Mouse (Mus musculus): ENCODE measurements around the gene Vps36.

Vps36 gene

DNA sequence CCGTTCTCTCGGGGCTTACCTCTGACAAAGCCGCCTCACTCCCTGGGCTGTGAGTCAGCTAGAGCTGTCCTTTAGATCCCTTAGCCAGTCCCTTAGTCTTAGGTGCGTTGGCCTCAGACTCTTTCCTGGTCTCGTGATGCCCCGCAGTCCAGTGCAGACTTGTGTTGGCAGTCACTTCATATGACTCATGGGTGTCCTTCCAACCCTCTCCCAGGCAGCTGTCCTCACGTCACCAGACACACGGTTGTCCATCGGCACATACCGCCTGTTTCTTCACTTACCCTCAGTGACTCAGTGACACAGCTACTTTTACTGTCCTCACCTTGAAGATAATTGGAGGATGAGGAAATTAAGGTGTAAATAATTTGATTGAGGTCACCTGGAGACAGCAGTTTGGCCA, 22.2 kb downstream of the Vps36 start:
- DNase-seq, result no peak

GRCm38 (mm10) chr8:22226361-22226760, 33.8 kb downstream of the Vps36 start:
- DNase-seq, result no peak

- DNase-seq, result no peak
Measured at GRCm38 (mm10) chr8:22227061-22227877, 34.7 kb downstream of the Vps36 start, which contains the start of gene Thsd1. Thsd1 (plus strand) TSS chr8:22227313.

DNA sequence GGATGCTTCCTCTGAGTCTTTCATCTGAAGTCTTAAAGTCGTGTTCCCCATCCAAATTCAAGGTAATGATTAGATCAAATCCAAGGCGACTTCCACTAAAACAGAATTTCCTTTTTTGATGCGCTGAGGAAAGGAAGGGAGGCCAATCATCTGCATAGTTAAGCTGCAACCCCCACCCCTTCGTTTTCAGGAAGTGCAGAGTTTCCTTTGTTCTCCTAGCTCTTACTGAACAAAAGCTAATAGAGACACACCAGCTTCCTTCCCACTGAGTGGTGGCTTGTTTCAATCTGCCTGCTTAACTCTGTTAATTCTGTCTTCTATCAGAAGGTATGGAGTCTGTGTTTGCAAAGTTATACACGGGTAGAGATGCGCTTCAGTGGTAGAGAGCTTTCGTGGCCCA, 36.0 kb downstream of the Vps36 start:
- no peak for DNase-seq

DNA sequence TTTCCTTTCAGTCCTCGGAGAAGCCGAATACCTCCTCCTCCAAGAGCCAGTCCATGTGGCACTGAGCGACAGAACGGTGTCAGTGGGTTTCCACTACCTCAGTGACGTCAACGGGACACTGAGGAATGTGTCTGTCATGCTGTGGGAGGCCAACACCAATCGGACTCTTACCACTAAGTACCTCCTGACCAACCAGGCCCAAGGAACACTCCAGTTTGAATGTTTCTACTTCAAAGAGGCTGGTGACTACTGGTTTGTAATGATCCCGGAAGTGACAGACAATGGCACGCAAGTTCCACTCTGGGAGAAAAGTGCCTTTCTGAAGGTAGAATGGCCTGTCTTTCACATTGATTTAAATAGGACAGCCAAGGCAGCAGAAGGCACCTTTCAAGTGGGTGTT, 50.4 kb downstream of the Vps36 start:
- DNase-seq, result no peak

DNA sequence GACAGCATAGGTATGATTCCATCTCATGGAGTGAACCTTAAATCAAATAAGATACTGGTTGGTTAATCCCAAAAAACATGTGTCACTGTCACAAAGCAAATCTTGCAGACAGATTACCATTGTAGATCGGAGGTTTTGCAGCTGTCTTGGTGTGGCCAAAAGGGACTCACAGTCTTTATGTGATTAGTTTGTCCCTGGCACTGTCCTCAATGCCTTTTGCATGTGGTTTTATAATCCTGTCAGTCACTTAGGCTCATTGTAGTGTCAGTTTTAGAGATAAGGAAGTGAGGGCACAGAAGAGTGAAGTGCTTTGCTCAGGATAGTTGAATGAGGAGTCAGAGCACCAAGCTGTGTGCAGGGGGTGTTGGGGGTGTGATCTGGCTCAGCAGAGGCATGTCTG, 53.1 kb downstream of the Vps36 start:
- no peak for DNase-seq

DNA sequence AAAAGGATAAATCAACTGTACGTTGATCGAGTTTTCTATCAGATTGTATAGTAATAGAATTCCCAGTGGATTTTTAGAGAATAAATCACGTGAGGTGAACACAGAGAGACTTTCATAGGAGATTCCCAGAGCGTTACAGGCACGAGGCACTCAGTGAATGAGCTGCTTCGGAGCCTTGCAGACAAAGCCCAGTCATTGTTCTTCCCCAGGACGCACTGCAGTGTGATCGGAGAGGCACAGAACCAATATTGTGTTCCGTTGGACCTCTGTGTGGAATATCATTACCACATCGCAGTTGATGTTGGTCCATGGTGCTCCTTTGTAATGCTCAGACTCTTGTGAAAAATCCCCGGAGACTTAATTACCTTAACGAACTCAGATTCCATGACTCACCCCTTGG, 55.3 kb downstream of the Vps36 start:
- peak; percentile 25 for DNase-seq

- no peak for DNase-seq
Measured at GRCm38 (mm10) chr8:22249080-22249479, 56.5 kb downstream of the Vps36 start.

GRCm38 (mm10) chr8:22258946-22259450, 66.4 kb downstream of the Vps36 start:
- no peak for DNase-seq

- DNase-seq, result no peak
Measured at GRCm38 (mm10) chr8:22259531-22259930, 66.9 kb downstream of the Vps36 start.

DNA sequence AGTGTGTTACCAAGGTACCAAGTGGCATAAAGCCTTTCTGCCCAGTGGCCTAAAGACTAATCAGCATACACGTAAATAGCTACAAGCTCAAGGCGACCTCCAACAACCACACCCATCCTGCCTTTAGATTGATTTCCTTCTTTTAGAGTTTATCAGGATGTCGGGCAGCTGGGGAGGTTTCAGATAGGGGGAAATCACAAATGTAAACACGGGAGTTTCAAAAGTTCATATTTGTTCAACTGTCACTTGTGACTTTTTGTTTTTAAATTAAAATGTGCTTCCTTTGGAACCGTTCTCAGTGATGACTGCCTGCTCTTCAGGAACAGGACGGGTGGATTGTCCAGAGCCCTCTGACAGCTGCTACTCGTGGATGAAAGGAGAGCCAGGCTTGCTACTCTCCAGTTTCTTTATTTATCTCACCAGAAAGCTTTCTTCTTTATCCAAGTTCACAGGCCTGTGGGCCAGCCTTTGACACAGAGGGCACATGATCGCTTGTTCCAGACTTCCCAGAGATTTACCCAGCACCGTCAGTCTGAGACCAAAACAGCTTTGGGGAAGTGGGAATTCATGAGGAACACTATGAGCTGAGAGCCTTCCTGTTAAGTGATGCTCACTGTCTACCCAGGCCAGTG, 67.6 kb downstream of the Vps36 start:
- DNase-seq, result no peak

DNA sequence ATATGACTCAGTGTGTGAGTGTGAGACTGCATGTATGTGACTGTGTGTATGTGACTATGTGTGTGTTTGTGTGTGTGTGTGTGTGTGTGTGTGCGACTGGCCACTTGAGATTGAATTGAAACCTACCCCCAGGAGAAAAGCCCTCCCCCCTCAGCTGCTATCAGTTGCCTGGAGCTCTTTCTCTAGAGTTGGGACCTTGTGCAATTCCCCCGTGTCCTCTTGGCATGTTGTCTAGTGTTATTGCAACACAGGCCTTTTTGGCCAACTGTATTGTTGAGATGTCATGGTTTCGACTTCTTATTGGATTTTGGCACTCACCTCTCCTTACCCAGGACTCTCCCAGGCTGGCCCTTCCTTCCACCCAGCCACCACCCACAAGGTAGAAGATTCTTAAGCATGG, 69.7 kb downstream of the Vps36 start:
- no peak for DNase-seq

DNA sequence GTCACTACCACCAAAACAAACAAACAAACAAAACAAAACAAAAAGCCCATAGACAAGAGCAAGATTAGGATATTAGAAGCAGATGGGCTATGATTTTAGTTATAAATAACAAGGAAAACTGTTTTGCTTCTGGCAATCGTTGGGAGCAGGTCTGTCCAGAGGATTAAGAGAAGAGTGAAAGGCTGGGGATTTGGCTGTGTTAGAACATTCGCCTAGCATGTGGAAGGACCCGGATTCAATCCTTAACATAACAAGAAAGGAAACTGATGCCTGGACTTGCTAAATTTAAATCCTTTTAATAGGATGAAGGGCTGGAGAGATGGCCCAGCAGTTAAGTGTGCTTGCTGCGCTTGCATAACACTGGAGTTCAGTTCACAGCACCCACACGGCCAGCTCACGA, 71.7 kb downstream of the Vps36 start:
- no peak for DNase-seq

DNA sequence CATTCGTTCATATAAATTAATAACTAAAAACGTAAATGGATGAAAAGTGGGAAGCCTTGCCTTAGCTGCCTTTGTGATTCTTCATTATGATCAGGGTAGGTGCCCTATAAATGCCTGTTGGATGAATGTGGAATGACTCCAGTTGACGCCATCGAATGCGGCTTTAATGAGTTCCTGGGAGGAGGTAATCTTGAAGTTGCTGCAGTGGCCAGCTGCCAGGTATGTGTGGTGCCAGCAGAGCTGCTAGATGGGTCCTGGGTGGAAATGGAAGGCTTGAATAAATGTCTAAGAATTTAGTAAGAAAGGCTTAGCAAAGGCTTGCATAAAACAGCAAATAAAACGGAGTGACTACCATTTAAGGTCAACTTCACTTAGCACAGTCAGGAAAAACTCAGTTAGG, 72.2 kb downstream of the Vps36 start:
- DNase-seq, result no peak

- no peak for DNase-seq
Measured at GRCm38 (mm10) chr8:22265194-22265593, 72.6 kb downstream of the Vps36 start.

DNA sequence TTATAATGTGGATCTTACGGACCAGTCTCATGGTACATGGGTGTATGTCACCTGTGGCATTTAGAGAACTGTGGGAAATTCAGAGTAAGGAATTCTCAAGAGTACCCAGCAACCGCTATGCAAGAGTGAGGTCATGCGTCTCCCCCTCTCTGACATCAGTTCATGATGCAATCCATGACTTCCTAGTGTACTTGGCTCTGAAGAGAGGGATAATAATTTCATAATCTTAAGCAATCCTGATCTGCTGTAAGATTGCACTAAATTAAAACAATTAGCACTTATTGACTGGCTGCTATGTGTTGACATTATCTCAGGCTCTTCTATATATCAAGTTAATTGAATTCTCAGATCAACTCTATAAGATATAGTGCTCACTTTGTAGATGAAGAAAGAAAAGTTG, 74.2 kb downstream of the Vps36 start:
- DNase-seq, result no peak
